Mouse (Mus musculus): ENCODE results near the gene Cdh24. TPM values are rescaled to one million over a fixed set of nuclear protein-coding genes. Genes with fewer than 3 reads are reported as not detected.

Cdh24 gene
- polyA plus RNA-seq, 1 experiment from 2014 or later = 2.1 TPM

GRCm38 (mm10) chr14:54603686-54604085 is 37.5 kb downstream of the Cdh24 start:
- Histone ChIP-seq H3K36me3 (ENCODE audit: control insufficient read depth, insufficient read depth, low read length) (0 out of 2 replicates have a peak, but pooled peaks cover 4% of the 10 kb centered on the region), H3K4me2 (ENCODE audit: low read depth, low read length) (peak overlapping the region; percentile 39), H3K9me3 (ENCODE audit: control insufficient read depth, low read length) (no peaks in the 10 kb centered on the region), H3K4me1 (replicated peaks; ENCODE audit: control insufficient read depth, insufficient read depth, low read length) (peaks cover 11% of the 10 kb centered on the region), H3K9ac (ENCODE audit: low read length) (0 out of 2 replicates have a peak overlapping the region, but pooled peaks have one; percentile 37), H3K27me3 (ENCODE audit: control insufficient read depth, insufficient read depth, low read depth, low read length) (no peaks in the 10 kb centered on the region), H3K4me3 (ENCODE audit: low read length) (peak overlapping the region; percentile 73), H3K27ac (ENCODE audit: low read length) (peak overlapping the region; percentile 80)
- WGBS = 79% methylated on average over 8 of the region's 8 CpGs
- no peak for ATAC-seq (ENCODE audit: low read depth)

GRCm38 (mm10) chr14:54603038-54603654 is 38.0 kb downstream of the Cdh24 start:
- peak; percentile 99 for ATAC-seq (ENCODE audit: low read depth)
- Histone ChIP-seq H3K9me3 (ENCODE audit: control insufficient read depth, low read length) (no peaks in the 10 kb centered on the region), H3K27me3 (ENCODE audit: control insufficient read depth, insufficient read depth, low read depth, low read length) (no peaks in the 10 kb centered on the region), H3K4me3 (ENCODE audit: low read length) (peak overlapping the region; percentile 73), H3K9ac (ENCODE audit: low read length) (peak overlapping the region; percentile 81), H3K36me3 (ENCODE audit: control insufficient read depth, insufficient read depth, low read length) (0 out of 2 replicates have a peak, but pooled peaks cover 4% of the 10 kb centered on the region), H3K27ac (ENCODE audit: low read length) (peak overlapping the region; percentile 93), H3K4me2 (ENCODE audit: low read depth, low read length) (peak overlapping the region; percentile 39), H3K4me1 (replicated peaks; ENCODE audit: control insufficient read depth, insufficient read depth, low read length) (peaks cover 11% of the 10 kb centered on the region)
- 1% methylated on average over 46 of the region's 46 CpGs for WGBS

GRCm38 (mm10) chr14:54602613-54603012 is 38.6 kb downstream of the Cdh24 start:
- H3K4me2 ChIP-seq (ENCODE audit: low read depth, low read length) = peak overlapping the region; percentile 39
- peak overlapping the region; percentile 93 for H3K27ac ChIP-seq (ENCODE audit: low read length)
- H3K4me3 ChIP-seq (ENCODE audit: low read length) = peak overlapping the region; percentile 73
- no peaks in the 10 kb centered on the region for H3K9me3 ChIP-seq (ENCODE audit: control insufficient read depth, low read length)
- peak overlapping the region; percentile 81 for H3K9ac ChIP-seq (ENCODE audit: low read length)
- 24% methylated on average over 4 of the region's 4 CpGs for WGBS
- 0 out of 2 replicates have a peak, but pooled peaks cover 4% of the 10 kb centered on the region for H3K36me3 ChIP-seq (ENCODE audit: control insufficient read depth, insufficient read depth, low read length)
- H3K4me1 ChIP-seq (replicated peaks; ENCODE audit: control insufficient read depth, insufficient read depth, low read length) = peaks cover 11% of the 10 kb centered on the region
- no peak for ATAC-seq (ENCODE audit: low read depth)
- H3K27me3 ChIP-seq (ENCODE audit: control insufficient read depth, insufficient read depth, low read depth, low read length) = no peaks in the 10 kb centered on the region

GRCm38 (mm10) chr14:54601601-54602000 is 39.6 kb downstream of the Cdh24 start:
- 30% methylated on average over 2 of the region's 2 CpGs for WGBS
- peaks cover 11% of the 10 kb centered on the region for H3K4me1 ChIP-seq (replicated peaks; ENCODE audit: control insufficient read depth, insufficient read depth, low read length)
- no peak overlapping the region for H3K4me2 ChIP-seq (ENCODE audit: low read depth, low read length)
- H3K9ac ChIP-seq (ENCODE audit: low read length) = no peak overlapping the region
- no peak overlapping the region for H3K27ac ChIP-seq (ENCODE audit: low read length)
- no peaks in the 10 kb centered on the region for H3K9me3 ChIP-seq (ENCODE audit: control insufficient read depth, low read length)
- no peaks in the 10 kb centered on the region for H3K27me3 ChIP-seq (ENCODE audit: control insufficient read depth, insufficient read depth, low read depth, low read length)
- H3K4me3 ChIP-seq (ENCODE audit: low read length) = no peak overlapping the region
- no peak for ATAC-seq (ENCODE audit: low read depth)
- H3K36me3 ChIP-seq (ENCODE audit: control insufficient read depth, insufficient read depth, low read length) = 0 out of 2 replicates have a peak, but pooled peaks cover 6% of the 10 kb centered on the region

- H3K4me1 ChIP-seq (replicated peaks; ENCODE audit: control insufficient read depth, insufficient read depth, low read length) = peaks cover 4% of the 10 kb centered on the region; the same call in 1 of the 2 replicates
- no peak overlapping the region for H3K4me3 ChIP-seq (ENCODE audit: low read length)
- no peak overlapping the region for H3K4me2 ChIP-seq (ENCODE audit: low read depth, low read length)
- H3K27me3 ChIP-seq (ENCODE audit: control insufficient read depth, insufficient read depth, low read depth, low read length) = no peaks in the 10 kb centered on the region
- H3K27ac ChIP-seq (ENCODE audit: low read length) = no peak overlapping the region
- H3K36me3 ChIP-seq (ENCODE audit: control insufficient read depth, insufficient read depth, low read length) = peaks cover 13% of the 10 kb centered on the region; the same call in 1 of the 2 replicates
- H3K9ac ChIP-seq (ENCODE audit: low read length) = no peak overlapping the region
- H3K9me3 ChIP-seq (ENCODE audit: control insufficient read depth, low read length) = no peaks in the 10 kb centered on the region
- WGBS = 73% methylated on average over 7 of the region's 7 CpGs
- ATAC-seq (ENCODE audit: low read depth) = no peak
Observed at GRCm38 (mm10) chr14:54597084-54597483, 44.1 kb downstream of the Cdh24 start.

- peaks cover 17% of the 10 kb centered on the region; the same call in 1 of the 2 replicates for H3K36me3 ChIP-seq (ENCODE audit: control insufficient read depth, insufficient read depth, low read length)
- ATAC-seq (ENCODE audit: low read depth) = no peak
- H3K4me3 ChIP-seq (ENCODE audit: low read length) = no peak overlapping the region
- no peaks in the 10 kb centered on the region for H3K27me3 ChIP-seq (ENCODE audit: control insufficient read depth, insufficient read depth, low read depth, low read length)
- 63% methylated on average over 28 of the region's 28 CpGs for WGBS
- H3K4me2 ChIP-seq (ENCODE audit: low read depth, low read length) = no peak overlapping the region
- no peak overlapping the region for H3K9ac ChIP-seq (ENCODE audit: low read length)
- H3K27ac ChIP-seq (ENCODE audit: low read length) = no peak overlapping the region
- H3K4me1 ChIP-seq (replicated peaks; ENCODE audit: control insufficient read depth, insufficient read depth, low read length) = peaks cover 4% of the 10 kb centered on the region; the same call in 1 of the 2 replicates
- no peaks in the 10 kb centered on the region for H3K9me3 ChIP-seq (ENCODE audit: control insufficient read depth, low read length)
Observed at GRCm38 (mm10) chr14:54594631-54595414, 46.3 kb downstream of the Cdh24 start.

- H3K9ac ChIP-seq (ENCODE audit: low read length) = no peak overlapping the region
- peaks cover 4% of the 10 kb centered on the region; the same call in 1 of the 2 replicates for H3K4me1 ChIP-seq (replicated peaks; ENCODE audit: control insufficient read depth, insufficient read depth, low read length)
- no peaks in the 10 kb centered on the region for H3K27me3 ChIP-seq (ENCODE audit: control insufficient read depth, insufficient read depth, low read depth, low read length)
- H3K36me3 ChIP-seq (ENCODE audit: control insufficient read depth, insufficient read depth, low read length) = peaks cover 14% of the 10 kb centered on the region; the same call in 1 of the 2 replicates
- H3K4me3 ChIP-seq (ENCODE audit: low read length) = no peak overlapping the region
- H3K27ac ChIP-seq (ENCODE audit: low read length) = no peak overlapping the region
- ATAC-seq (ENCODE audit: low read depth) = no peak
- 90% methylated on average over 3 of the region's 3 CpGs for WGBS
- no peak overlapping the region for H3K4me2 ChIP-seq (ENCODE audit: low read depth, low read length)
- no peaks in the 10 kb centered on the region for H3K9me3 ChIP-seq (ENCODE audit: control insufficient read depth, low read length)
Observed at GRCm38 (mm10) chr14:54594055-54594454, 47.1 kb downstream of the Cdh24 start.

GRCm38 (mm10) chr14:54592319-54592934 is 48.7 kb downstream of the Cdh24 start:
- Histone ChIP-seq H3K27me3 (ENCODE audit: control insufficient read depth, insufficient read depth, low read depth, low read length) (no peaks in the 10 kb centered on the region), H3K4me3 (ENCODE audit: low read length) (no peak overlapping the region), H3K4me2 (ENCODE audit: low read depth, low read length) (no peak overlapping the region), H3K9me3 (ENCODE audit: control insufficient read depth, low read length) (no peaks in the 10 kb centered on the region), H3K4me1 (replicated peaks; ENCODE audit: control insufficient read depth, insufficient read depth, low read length) (peaks cover 4% of the 10 kb centered on the region; the same call in 1 of the 2 replicates), H3K36me3 (ENCODE audit: control insufficient read depth, insufficient read depth, low read length) (peaks cover 13% of the 10 kb centered on the region; the same call in 1 of the 2 replicates), H3K9ac (ENCODE audit: low read length) (peak overlapping the region; percentile 36; the same call in 1 of the 2 replicates), H3K27ac (ENCODE audit: low read length) (peak overlapping the region; percentile 49; the same call in 1 of the 2 replicates)
- peak; percentile 41; the same call in 1 of the 2 replicates for ATAC-seq (ENCODE audit: low read depth)
- WGBS = 54% methylated on average over 10 of the region's 10 CpGs
